Mouse (Mus musculus): ENCODE measurements around the gene Chrna1.

Chrna1 gene

GRCm38 (mm10) chr2:73580166-73580565, at the start of gene Chrna1:
TSS of gene Chrna1 (minus strand) at chr2:73580338.
- in situ Hi-C loops (cut with MboI) = no loop called here

- in situ Hi-C loops (cut with MboI) = no loop called here
These were observed 38.4 kb upstream of the Chrna1 start for GRCm38 (mm10) chr2:73618486-73619052.

DNA sequence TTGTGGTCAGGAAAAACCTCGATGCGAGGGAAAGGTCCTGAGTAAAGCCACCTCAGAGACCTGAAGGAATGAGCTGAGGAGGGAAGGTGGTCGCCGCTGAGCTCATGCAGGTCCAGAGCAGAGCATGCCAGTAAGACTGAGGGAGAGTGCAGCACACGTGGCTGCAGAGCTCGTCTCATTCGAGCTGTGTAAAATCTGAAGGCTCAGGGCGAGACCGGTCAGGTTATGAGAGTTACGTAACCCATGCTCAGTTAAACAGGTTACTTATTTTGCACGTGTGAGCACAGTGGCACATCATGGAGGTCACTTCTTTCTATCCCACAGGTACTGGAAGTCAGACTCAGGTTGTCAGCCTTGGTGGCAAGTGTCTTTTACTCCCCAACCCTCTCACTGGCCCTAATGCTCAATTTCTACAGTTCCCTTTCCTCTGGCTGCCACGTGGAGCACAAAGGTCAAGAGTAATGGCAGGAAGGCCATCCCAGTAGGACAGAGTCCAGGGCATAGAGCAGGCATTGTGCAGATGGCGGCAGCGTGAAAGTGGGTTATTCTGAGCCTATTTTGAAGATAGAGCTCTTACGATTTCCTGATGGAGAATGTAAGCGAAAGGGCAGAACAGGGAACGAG, 36.4 kb upstream of the Chrna1 start:
- in situ Hi-C loops (cut with MboI) = no loop called here

DNA sequence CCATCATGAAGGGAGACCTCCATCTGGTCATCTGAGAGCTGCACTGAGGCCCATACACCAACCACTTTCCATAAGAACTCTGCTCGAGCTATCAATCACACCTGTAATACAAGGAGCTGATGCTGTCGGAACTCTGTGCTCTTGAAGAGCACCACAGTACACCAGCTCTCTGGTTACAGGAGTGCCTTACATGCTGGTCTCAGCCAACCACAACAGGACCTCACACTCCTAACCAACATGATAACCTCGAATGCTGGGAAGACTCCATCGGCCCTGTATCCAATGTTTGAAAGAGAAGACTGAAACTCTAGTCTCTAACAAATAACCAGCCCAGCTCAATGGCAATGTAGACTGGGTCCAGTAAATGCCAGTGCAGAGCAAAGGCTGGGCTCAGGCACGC, 35.3 kb upstream of the Chrna1 start:
- in situ Hi-C loops (cut with MboI) = no loop called here

DNA sequence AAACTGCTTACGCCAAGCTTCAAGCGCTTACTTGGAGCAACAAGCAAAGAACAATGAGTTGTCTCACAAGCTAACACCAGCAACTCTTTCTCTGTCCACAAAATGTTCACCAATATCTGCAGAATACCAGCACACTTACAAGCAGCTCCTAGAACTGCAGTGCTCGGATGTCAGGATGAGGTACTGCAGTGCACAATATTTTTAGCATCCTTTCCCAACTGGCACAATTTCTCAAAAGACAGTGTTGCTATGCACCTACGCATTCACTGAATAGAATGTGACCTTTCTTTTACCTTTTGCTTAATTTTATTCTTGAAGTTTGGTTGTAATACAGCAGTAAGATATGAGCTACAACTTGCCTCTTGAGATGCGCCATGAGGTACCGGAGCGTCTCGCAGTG, 34.2 kb upstream of the Chrna1 start:
- in situ Hi-C loops (cut with MboI) = no loop called here

DNA sequence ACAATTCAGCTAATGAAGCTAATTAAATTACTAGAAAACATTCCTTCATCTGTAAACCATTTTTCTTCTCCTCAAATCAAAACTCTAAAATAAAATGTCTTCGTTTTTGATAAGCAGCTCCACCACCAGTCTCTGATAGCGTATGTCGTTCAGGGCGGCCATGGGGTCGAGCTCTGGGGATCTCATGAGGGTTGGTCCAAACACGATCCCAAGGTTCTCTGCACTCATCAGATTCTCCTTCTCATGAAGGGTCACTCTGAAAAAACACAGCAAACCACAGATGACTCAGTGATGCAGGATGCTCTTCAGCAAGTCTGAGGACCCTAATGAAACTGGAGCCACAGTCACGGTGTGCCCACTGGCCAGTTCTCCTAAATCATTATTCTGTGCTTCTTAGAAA, 32.8 kb upstream of the Chrna1 start:
- in situ Hi-C loops (cut with MboI) = no loop called here

GRCm38 (mm10) chr2:73612367-73612914, 32.3 kb upstream of the Chrna1 start:
- in situ Hi-C loops (cut with MboI) = no loop called here

DNA sequence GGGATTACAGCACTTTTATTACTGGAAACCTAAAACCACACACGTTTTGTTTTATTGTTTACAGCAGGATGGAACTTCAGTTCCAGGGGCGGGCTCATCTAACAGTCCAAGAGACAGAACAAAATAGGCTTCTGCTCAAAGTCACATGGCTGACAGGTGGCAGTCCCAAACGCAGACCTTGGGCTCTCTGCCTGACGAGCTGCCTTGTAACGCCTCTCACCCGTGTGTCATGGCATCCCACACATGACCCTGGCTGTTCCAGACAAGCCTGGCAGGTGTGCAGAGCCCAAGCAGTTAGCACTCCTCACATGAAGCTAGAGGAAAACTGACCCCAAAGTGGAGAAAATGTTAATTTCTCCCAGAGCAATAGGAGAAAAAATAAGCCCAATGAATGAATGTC, 31.7 kb upstream of the Chrna1 start:
- in situ Hi-C loops (cut with MboI) = no loop called here

DNA sequence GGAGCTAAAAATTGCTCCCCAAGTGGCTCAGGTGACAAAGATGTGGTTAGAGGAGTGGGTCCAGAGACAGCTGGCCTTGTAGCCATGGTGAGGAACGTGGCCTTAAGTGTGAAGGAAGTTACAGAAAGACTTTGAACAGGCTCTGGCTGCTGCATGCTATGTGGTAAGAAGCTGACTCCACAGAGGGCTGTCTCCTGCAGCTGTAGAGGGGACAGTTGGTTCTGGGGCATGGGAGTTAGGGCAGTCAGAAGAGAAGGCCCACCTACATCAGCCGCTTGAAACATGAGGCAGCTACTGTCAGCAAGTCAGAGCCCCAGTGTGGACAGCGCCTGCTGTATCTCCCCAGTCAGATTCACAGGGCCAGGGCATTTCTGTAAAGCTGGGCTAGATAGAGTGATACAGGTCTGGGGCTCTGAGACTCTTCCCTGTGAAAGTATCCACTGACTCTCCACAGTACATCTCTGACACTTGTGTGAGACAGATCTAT, 29.6 kb upstream of the Chrna1 start:
- in situ Hi-C loops (cut with MboI) = no loop called here

DNA sequence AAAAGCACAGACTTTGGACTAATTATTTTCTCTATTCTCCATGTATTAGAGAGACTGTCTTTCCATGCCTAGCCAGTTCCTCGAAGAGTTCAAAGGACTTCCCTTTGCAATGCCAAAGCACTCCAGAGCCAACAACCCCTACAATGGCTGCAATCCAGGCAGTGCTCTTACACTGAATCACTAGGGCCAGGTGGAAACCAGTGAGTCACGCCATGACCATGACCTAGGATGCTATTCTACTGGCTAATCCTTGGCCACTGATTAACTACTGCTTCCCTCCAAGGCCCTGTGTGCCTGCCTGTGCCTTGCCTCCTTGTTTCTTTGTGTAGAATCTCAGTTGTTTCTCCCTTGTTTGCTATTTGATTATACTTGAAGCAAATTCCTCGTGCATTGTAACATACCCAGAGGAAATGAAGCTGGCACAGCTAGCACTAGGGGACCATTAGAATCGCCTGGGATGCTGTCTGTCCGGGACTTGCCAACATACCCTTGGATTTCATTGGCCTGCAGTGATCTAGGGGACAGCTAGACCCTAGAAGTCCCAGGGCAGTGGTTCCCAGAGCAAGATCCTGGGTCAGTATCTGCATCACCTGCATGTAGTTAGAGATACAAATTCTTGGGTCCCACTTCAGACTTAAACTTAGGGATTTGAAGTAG, 29.1 kb upstream of the Chrna1 start:
- in situ Hi-C loops (cut with MboI) = no loop called here

DNA sequence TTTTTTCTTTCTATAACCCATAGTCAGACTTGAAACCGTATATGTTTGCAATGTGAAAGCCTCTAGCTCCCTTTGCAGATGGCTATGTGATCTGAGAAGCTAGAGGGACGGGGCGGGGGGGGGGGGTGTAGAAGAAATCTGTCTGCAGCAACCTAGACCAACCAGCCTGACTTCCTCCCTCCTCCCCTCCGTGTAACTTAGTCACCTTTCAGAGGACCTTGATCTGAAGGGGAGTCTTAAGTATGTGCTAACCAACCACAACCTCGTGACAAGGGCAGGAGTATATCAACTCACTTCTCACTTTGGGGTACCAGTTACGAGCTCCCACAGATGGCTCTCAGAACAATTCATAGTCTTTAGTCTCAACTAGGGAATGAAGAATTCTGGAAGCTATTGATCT, 28.3 kb upstream of the Chrna1 start:
- in situ Hi-C loops (cut with MboI) = no loop called here

- in situ Hi-C loops (cut with MboI) = no loop called here
These were observed 27.5 kb upstream of the Chrna1 start for GRCm38 (mm10) chr2:73607609-73608008.

GRCm38 (mm10) chr2:73607146-73607545, 27.0 kb upstream of the Chrna1 start:
- in situ Hi-C loops (cut with MboI) = no loop called here

DNA sequence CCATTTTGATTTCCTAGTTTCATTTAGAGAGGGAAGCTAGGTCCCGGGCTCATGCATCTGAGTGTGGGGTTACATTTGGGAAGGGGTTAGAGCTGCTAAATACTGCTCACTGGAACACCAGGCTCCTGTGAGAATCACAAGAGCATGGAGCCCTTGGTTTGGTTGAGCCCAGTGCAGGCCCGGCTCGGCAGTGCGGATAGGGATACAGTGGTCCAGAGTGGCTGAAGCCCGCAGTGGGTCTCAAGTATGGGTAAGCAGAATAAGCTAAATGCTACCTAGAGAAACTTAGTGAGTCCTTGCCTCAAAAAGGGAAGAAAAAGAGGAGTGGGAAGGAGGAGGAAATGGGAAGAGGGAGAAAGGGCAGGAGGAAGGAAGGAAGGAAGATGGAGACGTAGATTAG, 26.5 kb upstream of the Chrna1 start:
- in situ Hi-C loops (cut with MboI) = no loop called here

- in situ Hi-C loops (cut with MboI) = no loop called here
These were observed 24.9 kb upstream of the Chrna1 start for GRCm38 (mm10) chr2:73605077-73605476.

DNA sequence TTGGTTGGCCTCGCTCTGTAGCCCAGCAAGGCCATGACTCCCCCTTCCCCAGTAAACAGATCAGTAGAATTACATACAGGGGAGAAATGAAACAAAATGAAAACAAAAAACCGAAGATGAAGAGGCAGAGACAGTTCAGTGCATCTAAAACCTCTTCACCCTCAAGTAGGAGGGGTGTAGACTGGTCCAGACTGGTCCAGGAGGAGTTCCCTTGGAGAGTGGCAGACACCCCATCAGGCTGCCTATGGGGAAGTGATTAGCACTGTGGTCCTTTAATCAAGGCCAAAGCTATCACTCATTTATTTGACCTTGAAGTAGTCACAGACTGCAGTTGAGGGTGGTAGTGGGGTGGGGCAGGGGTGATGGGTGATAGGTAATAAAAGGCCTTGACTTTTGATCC, 24.4 kb upstream of the Chrna1 start:
- in situ Hi-C loops (cut with MboI) = no loop called here

- in situ Hi-C loops (cut with MboI) = no loop called here
These were observed 20.5 kb upstream of the Chrna1 start for GRCm38 (mm10) chr2:73600650-73601049.

DNA sequence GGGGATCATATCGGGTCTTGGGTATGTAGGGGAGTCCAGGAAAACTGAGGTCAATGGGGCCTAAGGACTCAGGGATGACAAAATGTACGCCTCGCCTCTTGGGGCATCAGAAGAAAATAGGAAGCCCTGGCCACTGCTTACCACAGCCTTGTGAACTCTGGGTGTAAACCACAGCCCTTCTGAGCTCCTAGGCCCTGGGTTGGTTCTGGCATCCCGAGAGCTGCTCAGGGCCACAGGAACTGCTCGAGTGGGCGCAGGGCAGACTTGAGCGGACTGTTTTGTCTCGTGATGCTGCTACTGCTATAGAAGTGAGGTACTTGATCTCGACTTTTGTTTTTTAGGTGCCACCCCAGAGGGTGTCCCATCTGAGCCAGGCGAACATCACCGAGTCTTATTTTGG, 17.6 kb upstream of the Chrna1 start:
- in situ Hi-C loops (cut with MboI) = no loop called here

- in situ Hi-C loops (cut with MboI) = no loop called here
These were observed 16.6 kb upstream of the Chrna1 start for GRCm38 (mm10) chr2:73596786-73597185.

DNA sequence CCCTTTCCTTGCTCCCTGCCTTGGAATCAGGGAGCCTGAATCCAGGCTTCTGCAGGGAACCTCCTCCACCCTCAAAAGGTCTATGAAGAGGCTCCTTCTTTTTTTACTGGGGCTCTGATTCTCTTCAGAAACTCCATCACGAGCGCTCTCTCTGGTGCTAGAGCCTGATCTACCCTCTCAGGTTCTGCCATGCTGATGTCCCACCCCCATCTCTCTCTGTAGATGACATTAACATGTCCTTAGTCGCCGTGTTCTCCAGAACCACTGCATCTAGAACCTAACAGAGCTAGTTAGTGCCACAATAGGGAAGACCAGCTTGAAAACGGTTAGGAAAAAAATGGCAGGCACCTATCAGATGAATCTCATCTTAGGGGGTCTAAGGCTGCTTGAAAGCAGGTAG, 16.2 kb upstream of the Chrna1 start:
- in situ Hi-C loops (cut with MboI) = no loop called here

GRCm38 (mm10) chr2:73593101-73593439, 12.9 kb upstream of the Chrna1 start:
- in situ Hi-C loops (cut with MboI) = no loop called here

DNA sequence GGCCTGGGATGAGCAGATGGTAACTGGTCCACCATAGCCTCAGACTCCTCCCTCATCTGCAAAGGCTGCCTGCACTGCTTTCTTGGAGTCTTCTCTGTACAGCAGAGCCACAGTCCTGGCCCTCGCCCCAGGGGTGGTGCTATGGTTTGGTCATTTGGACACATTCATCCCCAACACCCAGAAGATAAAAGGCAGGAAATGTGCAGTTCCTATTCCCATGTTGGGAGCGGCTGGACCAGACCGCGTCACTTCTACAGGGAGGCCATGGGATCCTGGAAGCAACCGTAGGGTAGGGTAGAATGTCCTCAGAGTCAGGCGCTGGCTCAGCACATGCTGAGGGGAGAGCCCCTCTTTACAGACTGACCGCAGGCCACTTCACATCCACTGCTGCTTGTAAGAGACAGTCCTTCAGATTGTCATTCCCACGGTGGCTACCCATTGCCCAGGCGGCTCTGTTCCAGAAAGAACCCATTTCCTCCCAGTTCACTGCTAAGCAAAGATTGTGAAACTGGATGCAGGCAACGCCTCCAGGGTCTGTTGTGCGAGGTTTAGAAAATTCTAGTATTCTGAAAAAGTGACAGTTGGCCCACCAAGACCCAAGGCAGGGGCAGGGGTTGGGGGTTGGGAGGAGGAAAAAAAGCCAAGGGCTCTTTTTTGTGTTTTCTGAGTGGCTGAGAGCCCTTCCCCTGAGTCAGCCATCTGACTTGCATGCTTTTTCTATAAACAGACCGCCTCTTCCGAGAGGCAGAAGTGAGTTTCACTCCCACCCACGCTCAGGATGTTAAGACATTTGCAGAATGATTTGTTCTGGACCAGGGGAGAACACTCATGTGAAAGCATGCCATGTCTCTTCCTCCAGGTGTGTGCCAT, 12.3 kb upstream of the Chrna1 start:
- in situ Hi-C loops (cut with MboI) = no loop called here
